In the genomic region with DNA sequence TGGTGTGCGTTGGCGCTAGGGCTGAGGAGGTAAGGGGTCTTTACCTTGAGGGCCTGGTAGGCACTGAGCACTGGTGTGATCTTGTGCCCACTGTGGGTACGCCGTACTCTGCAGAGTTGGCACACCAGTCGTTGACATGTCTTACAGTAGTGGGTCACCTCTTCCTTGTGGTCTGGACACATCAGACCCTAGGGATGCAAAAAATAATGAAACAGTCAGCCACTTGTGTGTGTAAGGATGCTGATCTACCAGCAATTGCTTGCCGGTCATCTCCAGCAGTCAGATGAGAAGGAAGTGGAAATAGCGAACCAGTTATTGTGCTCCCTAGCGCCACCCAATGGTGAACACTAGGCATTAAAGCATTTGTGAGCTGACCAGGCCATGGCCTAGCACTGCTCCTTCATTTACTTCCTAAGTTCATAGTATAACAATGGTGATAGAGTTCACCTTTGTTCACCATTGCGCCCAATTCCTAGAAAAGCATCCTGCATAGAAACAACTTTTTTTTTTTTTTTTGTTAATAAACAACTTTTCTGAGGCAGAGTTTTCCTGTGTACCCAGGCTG, we compare ENCODE assay signal across 9 mouse cellular contexts. TPM values are rescaled to one million over a fixed set of nuclear protein-coding genes. Genes with fewer than 3 reads are reported as not detected.
A peak's percentile ranks its signal among the peaks of the same experiment; 100 is the strongest.
DNase-seq lines count a peak whose midpoint lies in the region; ATAC-seq and TF ChIP-seq lines count a peak whose summit lies in the region.
"Had no signal": no experiment of that assay in that cellular context is flagged by ENCODE, and none has a peak within 500 bp of the region (broad histone marks: within the 10 kb centered on the region; RNA-seq: fewer than 3 reads in every experiment).

No protein-coding gene starts in this region.

- H3K36me3 ChIP-seq in megakaryocyte, embryonic 14.5 days (replicated peaks; ENCODE audit: low read length): peaks cover 24% of the 10 kb centered on the region
- H3K36me3 ChIP-seq: lung, embryonic 15.5 days had no signal

- 0 out of 4 replicates have a peak, but pooled peaks have one; percentile 24 to 26 for ATAC-seq in hematopoietic stem cell, adult 5-6 weeks (replicated peaks in 1 of 2; ENCODE audit: insufficient read depth in 1 of 2, low FRiP score in 2 of 2, low TSS enrichment in 1 of 2, low read depth in 1 of 2, poor library complexity in 2 of 2, severe bottlenecking in 2 of 2)

- peaks cover 3% of the 10 kb centered on the region for H3K4me1 ChIP-seq in bone marrow, adult 2 months (ENCODE audit: control insufficient read depth, insufficient read depth, low read length)
- H3K4me1 ChIP-seq in megakaryocyte, embryonic 14.5 days: peaks cover 62% of the 10 kb centered on the region

- TF ChIP-seq CTCF in left cerebral cortex, adult 2 months (IDR thresholded peaks at IDR 0.05): peak; percentile 81
- TF ChIP-seq CTCF in bone marrow, adult 2 months (IDR thresholded peaks at IDR 0.05; ENCODE audit: control insufficient read depth, insufficient read depth, low read length): peak; percentile 72

- DNase-seq in left cerebral cortex, adult 2 months (ENCODE audit: extremely low spot score in 1 of 2, low spot score in 2 of 2): peak in 1 of 2 experiments; percentile 58
- no peak for DNase-seq in left cerebral cortex, adult 11 months (ENCODE audit: low spot score)
- DNase-seq in MEL-GATA-1-ER (ENCODE audit: extremely low read depth, low read depth): peak; percentile 75
- DNase-seq in testis, postnatal 14 days (ENCODE audit: low spot score): peak; percentile 47

- intact Hi-C loops in left cerebral cortex, adult 2 months (cut with DNase I): loop anchor here (2.0 kb wide), 1 partner anchor 14 kb away; a partner anchor contains a TSS

- H3K27ac ChIP-seq in left cerebral cortex, adult 2 months: no peak overlapping the region
- H3K27ac ChIP-seq in bone marrow, adult 2 months (ENCODE audit: control insufficient read depth, insufficient read depth, low read depth, low read length, poor library complexity): no peak overlapping the region

- H3K9me3 ChIP-seq in megakaryocyte, embryonic 14.5 days: no peaks in the 10 kb centered on the region
- H3K9me3 ChIP-seq: lung, embryonic 15.5 days had no signal

- TF ChIP-seq POLR2A in bone marrow, adult 2 months (IDR thresholded peaks at IDR 0.05; ENCODE audit: borderline replicate concordance, control insufficient read depth, low read depth, low read length): no peak

- H3K4me3 ChIP-seq in left cerebral cortex, adult 2 months: no peak overlapping the region; the same call in 1 of the 2 replicates
- no peak overlapping the region for H3K4me3 ChIP-seq in bone marrow, adult 2 months (replicated peaks; ENCODE audit: control insufficient read depth, low read depth, low read length)
- peak overlapping the region; percentile 8 for H3K4me3 ChIP-seq in megakaryocyte, embryonic 14.5 days (replicated peaks)
- H3K4me3 ChIP-seq: erythroblast, embryonic 14.5 days had no signal

- 57% methylated on average over 9 of the region's 9 CpGs for WGBS in bone marrow, adult 2 months

- peaks cover 13% of the 10 kb centered on the region for H3K27me3 ChIP-seq in megakaryocyte, embryonic 14.5 days (replicated peaks)

RNA-seq across cellular contexts. Expression of a gene that starts 3.4 kb away (rescaled TPM):
- 10 to 100 TPM; 63.2 to 71.4 TPM for total RNA-seq in left cerebral cortex, adult 2 months (2021)
- polyA plus RNA-seq in bone marrow, adult 2 months (2011; ENCODE audit: insufficient read depth, insufficient read length, low replicate concordance, missing spikeins): 47.8 and 69.5 TPM in 2 replicates
- 108 and 186 TPM in 2 replicates for total RNA-seq in hematopoietic stem cell, adult 5-6 weeks (2017)
- polyA plus RNA-seq in megakaryocyte, embryonic 14.5 days (2012; ENCODE audit: insufficient read depth, low replicate concordance): 81.0 and 225 TPM in 2 replicates

RNA-seq across cellular contexts. Expression of a gene that starts 3.7 kb away (rescaled TPM):
- 10 to 100 TPM; 82.8 to 85.1 TPM for total RNA-seq in left cerebral cortex, adult 2 months (2021)
- 0.59 and 1.6 TPM in 2 replicates for polyA plus RNA-seq in bone marrow, adult 2 months (2011; ENCODE audit: insufficient read depth, insufficient read length, low replicate concordance, missing spikeins)
- total RNA-seq in hematopoietic stem cell, adult 5-6 weeks (2017): 3.4 and 3.8 TPM in 2 replicates
- 1.8 and 2.1 TPM in 2 replicates for polyA plus RNA-seq in megakaryocyte, embryonic 14.5 days (2012; ENCODE audit: insufficient read depth, low replicate concordance)

RNA-seq across cellular contexts. Expression of a gene that starts 13.6 kb away (rescaled TPM):
- under 1 TPM; 0.29 to 0.33 TPM for total RNA-seq in left cerebral cortex, adult 2 months (2021)
- 0.67 TPM in 1 of 2 replicates, not detected in the other for polyA plus RNA-seq in bone marrow, adult 2 months (2011; ENCODE audit: insufficient read depth, insufficient read length, low replicate concordance, missing spikeins)
- total RNA-seq in hematopoietic stem cell, adult 5-6 weeks (2017): 0.44 and 1.7 TPM in 2 replicates
- polyA plus RNA-seq in megakaryocyte, embryonic 14.5 days (2012; ENCODE audit: insufficient read depth, low replicate concordance): 0.29 and 1.2 TPM in 2 replicates
- polyA plus RNA-seq: erythroblast, embryonic 14.5 days had no signal

RNA-seq across cellular contexts. Expression of a gene that starts 15.5 kb away (rescaled TPM):
- 10 to 100 TPM; 96.2 to 99.9 TPM for total RNA-seq in left cerebral cortex, adult 2 months (2021)
- polyA plus RNA-seq in bone marrow, adult 2 months (2011; ENCODE audit: insufficient read depth, insufficient read length, low replicate concordance, missing spikeins): 33.9 and 66.4 TPM in 2 replicates
- total RNA-seq in hematopoietic stem cell, adult 5-6 weeks (2017): 52.1 and 81.3 TPM in 2 replicates
- 299 and 549 TPM in 2 replicates for polyA plus RNA-seq in megakaryocyte, embryonic 14.5 days (2012; ENCODE audit: insufficient read depth, low replicate concordance)

RNA-seq across cellular contexts. Expression of a gene that starts 16.7 kb away (rescaled TPM):
- total RNA-seq in left cerebral cortex, adult 2 months (2021): 10 to 100 TPM; 50.9 to 53.1 TPM
- polyA plus RNA-seq in bone marrow, adult 2 months (2011; ENCODE audit: insufficient read depth, insufficient read length, low replicate concordance, missing spikeins): 30.7 and 39.3 TPM in 2 replicates
- total RNA-seq in hematopoietic stem cell, adult 5-6 weeks (2017): 65.6 and 96.1 TPM in 2 replicates
- 435 and 701 TPM in 2 replicates for polyA plus RNA-seq in megakaryocyte, embryonic 14.5 days (2012; ENCODE audit: insufficient read depth, low replicate concordance)

Comparison
In these comparisons a context has a peak if more than half of its experiments do, and no peak if none do; other contexts are left out.
1. RNA of a gene that starts 3.7 kb away (total RNA-seq): 82.8 to 85.1 TPM in left cerebral cortex, adult 2 months; 3.4 to 3.8 TPM in hematopoietic stem cell, adult 5-6 weeks; every median in the first group is over 10 times any median in the second.